Mouse (Mus musculus): ENCODE measurements at regions not wholly inside any gene's neighbourhood (a gene's known extent, or its start where the extent isn't known, plus 50 kb on each side); places are given as distances from the start of the nearest gene placed in this dataset.

GRCm38 (mm10) chr1:36013823-36014341, 54.3 kb upstream of the Hs6st1 start:
- no peak for TF ChIP-seq MAFK (IDR thresholded peaks at IDR 0.05; ENCODE audit: insufficient read depth, low read depth, low read length)
- no peak for TF ChIP-seq ZNF384 (IDR thresholded peaks at IDR 0.05; ENCODE audit: low read depth, low read length)
- TF ChIP-seq HCFC1 (IDR thresholded peaks at IDR 0.05; ENCODE audit: borderline replicate concordance, insufficient read depth, low read length): no peak
- TF ChIP-seq CHD2 (IDR thresholded peaks at IDR 0.05; ENCODE audit: low read depth, low read length): no peak
- TF ChIP-seq ZC3H11A (IDR thresholded peaks at IDR 0.05; ENCODE audit: borderline replicate concordance, low read depth, low read length): no peak
